Mouse (Mus musculus): ENCODE results near the gene Fubp3. TPM values are rescaled to one million over a fixed set of nuclear protein-coding genes. Genes with fewer than 3 reads are reported as not detected.
A peak's percentile ranks its signal among the peaks of the same experiment; 100 is the strongest.

Fubp3 gene
- total and polyA plus RNA-seq, 2 experiments from 2014 or later: 25.3 to 42.0 TPM

DNA sequence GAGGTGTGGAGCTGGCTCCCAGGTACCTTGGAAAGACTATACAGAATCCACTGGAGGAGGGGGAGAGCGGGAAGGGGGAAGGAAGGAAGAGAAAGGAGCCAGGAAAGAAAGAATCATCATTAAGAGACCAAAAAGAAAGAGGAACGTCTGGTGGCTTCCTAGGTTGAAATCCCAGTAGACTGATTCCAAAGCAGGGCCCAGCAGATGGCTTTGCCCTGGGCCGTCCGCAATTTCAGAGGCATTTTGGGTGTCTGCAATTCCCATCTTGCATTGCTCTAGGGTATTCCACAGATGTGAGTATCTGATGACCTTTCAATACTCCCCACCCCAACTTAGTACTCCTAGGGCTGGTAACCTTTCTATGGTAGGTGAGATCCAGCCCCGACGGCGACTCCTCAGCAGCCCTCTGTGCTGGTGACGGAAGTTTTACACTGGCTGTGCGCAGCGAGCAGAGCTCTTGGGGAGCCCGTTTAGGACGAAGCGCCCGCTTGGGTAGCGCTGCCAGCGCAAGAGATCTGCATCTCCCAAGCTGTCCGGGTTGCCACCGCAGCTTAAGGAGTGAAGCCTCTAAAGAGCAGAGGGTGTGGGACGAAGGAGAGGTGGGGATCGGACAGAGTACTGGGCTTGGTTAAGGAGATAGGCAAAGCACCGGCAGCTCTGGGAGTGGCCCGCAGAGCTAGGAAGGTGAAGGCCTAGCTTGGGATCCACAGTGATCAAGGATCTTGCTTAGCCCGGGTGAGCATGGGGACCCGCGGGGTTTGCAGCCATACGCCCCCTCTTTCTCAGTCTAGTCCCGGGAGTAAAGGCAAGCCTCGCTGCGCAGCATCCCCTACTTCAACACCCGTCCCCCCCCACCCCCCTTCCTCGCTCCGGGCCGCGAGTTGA, 66.4 kb downstream of the Fubp3 start:
- Histone ChIP-seq H3K9ac (replicated peaks; ENCODE audit: low read length, poor library complexity, severe bottlenecking) (no peak overlapping the region), H3K27ac (ENCODE audit: low read depth, low read length) (no peak overlapping the region), H3K36me3 (ENCODE audit: insufficient read depth, low read length) (no peaks in the 10 kb centered on the region), H3K27me3 (ENCODE audit: insufficient read depth, low read length) (peaks cover 70% of the 10 kb centered on the region), H3K9me3 (ENCODE audit: low read length) (no peaks in the 10 kb centered on the region), H3K4me3 (ENCODE audit: low read depth, low read length) (peak overlapping the region; percentile 12; the same call in 1 of the 2 replicates), H3K4me2 (ENCODE audit: low read depth, low read length, poor library complexity, severe bottlenecking) (0 out of 2 replicates have a peak overlapping the region, but pooled peaks have one; percentile 4), H3K4me1 (ENCODE audit: insufficient read depth, low read length) (peaks cover 17% of the 10 kb centered on the region)
- ATAC-seq (ENCODE audit: low FRiP score) (no peak), DNase-seq (ENCODE audit: low spot score) (no peak)
- WGBS: 3% methylated on average over 29 of the region's 34 CpGs
- TF ChIP-seq CTCF (IDR thresholded peaks at IDR 0.05): no peak

DNA sequence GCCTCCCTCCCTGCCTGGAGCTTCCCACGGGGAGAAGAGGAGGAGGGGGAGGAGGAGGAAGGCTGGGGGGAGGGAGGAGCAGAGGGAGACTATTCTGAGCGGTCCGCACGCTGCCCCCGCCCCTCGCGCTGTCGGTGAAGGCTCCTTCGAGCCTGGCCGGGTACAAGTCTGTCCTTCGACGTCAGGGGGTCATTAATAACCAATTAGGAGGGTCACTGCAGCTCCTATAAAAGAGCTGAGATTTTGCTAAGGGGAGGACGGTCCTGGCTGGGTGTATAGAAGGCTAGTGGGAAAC, 67.0 kb downstream of the Fubp3 start:
- no peak for DNase-seq (ENCODE audit: low spot score)
- H3K27me3 ChIP-seq (ENCODE audit: insufficient read depth, low read length): peaks cover 70% of the 10 kb centered on the region
- 0 out of 2 replicates have a peak, but pooled peaks have one; percentile 19 for ATAC-seq (ENCODE audit: low FRiP score)
- H3K9me3 ChIP-seq (ENCODE audit: low read length): no peaks in the 10 kb centered on the region
- peaks cover 17% of the 10 kb centered on the region for H3K4me1 ChIP-seq (ENCODE audit: insufficient read depth, low read length)
- H3K4me3 ChIP-seq (ENCODE audit: low read depth, low read length): peak overlapping the region; percentile 12; the same call in 1 of the 2 replicates
- no peak overlapping the region for H3K9ac ChIP-seq (replicated peaks; ENCODE audit: low read length, poor library complexity, severe bottlenecking)
- 0% methylated on average over 12 of the region's 13 CpGs for WGBS
- H3K4me2 ChIP-seq (ENCODE audit: low read depth, low read length, poor library complexity, severe bottlenecking): 0 out of 2 replicates have a peak overlapping the region, but pooled peaks have one; percentile 4
- no peak for TF ChIP-seq CTCF (IDR thresholded peaks at IDR 0.05)
- H3K36me3 ChIP-seq (ENCODE audit: insufficient read depth, low read length): no peaks in the 10 kb centered on the region
- no peak overlapping the region for H3K27ac ChIP-seq (ENCODE audit: low read depth, low read length)

DNA sequence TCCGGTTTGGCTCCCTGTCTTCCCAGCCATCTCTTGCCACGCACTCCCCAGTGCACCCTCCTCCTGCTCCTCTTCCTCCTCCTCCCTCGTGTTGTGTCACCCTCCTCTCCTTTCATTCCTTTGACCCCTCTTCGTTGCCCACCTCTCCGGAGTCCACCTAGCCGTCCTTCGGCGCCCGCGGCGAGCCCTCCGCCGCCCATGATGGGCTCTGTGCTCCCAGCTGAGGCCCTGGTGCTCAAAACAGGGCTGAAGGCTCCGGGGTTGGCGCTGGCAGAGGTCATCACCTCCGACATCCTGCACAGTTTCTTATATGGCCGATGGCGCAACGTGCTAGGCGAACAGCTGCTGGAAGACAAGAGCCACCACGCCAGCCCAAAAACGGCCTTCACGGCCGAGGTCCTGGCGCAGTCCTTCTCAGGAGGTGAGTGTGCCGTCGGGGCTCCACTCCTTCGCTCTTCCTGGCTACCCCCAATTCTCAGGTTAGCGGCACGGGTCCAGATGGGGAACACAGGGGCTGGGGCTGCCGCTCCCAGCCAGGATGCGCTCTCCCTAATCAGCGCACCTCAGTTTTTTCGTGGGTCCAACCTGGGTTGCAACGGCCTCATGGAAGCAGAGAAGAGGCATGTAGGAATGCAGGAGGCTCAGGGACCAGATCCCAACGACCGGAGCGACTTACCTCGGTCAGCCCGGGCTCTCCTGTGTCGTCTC, 67.6 kb downstream of the Fubp3 start, which contains the start of gene Prdm12:
Gene Prdm12 (plus strand): TSS at position 137 of the 708 bp plus-strand sequence.
- H3K9me3 ChIP-seq (ENCODE audit: low read length): no peaks in the 10 kb centered on the region
- peaks cover 71% of the 10 kb centered on the region for H3K27me3 ChIP-seq (ENCODE audit: insufficient read depth, low read length)
- H3K4me1 ChIP-seq (ENCODE audit: insufficient read depth, low read length): peaks cover 17% of the 10 kb centered on the region
- no peak for TF ChIP-seq CTCF (IDR thresholded peaks at IDR 0.05)
- H3K27ac ChIP-seq (ENCODE audit: low read depth, low read length): no peak within 1 kb of the TSS
- ATAC-seq (ENCODE audit: low FRiP score): no peak
- under 1% methylated on average over 41 of the region's 41 CpGs for WGBS
- peak within 1 kb of the TSS; percentile 12; the same call in 1 of the 2 replicates for H3K4me3 ChIP-seq (ENCODE audit: low read depth, low read length)
- no peak within 1 kb of the TSS for H3K9ac ChIP-seq (replicated peaks; ENCODE audit: low read length, poor library complexity, severe bottlenecking)
- no peak for DNase-seq (ENCODE audit: low spot score)
- H3K36me3 ChIP-seq (ENCODE audit: insufficient read depth, low read length): no peaks in the 10 kb centered on the region
- 0 out of 2 replicates have a peak within 1 kb of the TSS, but pooled peaks have one; percentile 24 for H3K4me2 ChIP-seq (ENCODE audit: low read depth, low read length, poor library complexity, severe bottlenecking)

DNA sequence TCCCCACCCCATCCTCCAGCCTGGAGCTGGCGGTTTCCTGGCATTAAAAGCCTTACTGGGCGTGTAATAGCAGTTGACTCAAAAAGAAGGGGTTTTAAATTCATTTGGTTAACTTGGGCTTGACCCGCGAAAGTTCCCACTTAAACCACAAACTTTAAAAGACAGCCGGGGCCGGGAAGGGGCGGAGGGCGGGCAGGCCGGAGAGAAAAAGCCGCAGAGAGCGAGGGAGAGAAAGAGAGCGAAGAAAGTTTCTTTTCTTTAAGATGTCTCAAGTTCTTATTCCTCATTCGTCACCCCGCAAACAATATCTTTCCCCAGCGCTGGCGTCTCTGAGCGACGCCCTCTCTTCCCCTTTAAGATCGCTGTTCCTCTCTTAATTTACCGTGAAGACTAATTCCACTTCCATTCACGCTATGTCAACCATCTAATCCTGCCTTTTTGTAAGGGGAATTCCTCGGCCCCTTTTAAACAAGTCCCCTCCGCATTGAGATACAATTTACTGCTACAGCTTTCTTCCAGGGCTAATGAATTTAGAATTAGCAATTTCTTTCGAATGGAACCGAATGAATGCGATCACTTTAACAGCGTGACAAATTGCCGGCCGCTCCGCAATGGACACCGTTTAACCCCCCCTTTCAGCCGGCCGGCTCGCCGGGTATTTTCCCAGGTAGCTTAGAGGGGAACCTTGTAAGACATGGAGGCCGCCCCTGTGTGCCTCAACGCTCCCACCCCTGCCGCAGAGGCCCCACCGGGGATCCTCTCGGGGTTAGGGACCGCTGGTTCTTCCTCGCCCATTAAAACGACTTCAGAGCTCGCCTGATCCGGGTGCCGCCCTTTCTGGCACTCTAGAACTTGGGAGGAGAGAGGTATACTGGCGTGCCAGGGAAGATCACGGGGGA, 68.4 kb downstream of the Fubp3 start:
- ATAC-seq (ENCODE audit: low FRiP score) (no peak), DNase-seq (ENCODE audit: low spot score) (peak; percentile 31)
- Histone ChIP-seq H3K36me3 (ENCODE audit: insufficient read depth, low read length) (no peaks in the 10 kb centered on the region), H3K27ac (ENCODE audit: low read depth, low read length) (no peak overlapping the region), H3K9ac (replicated peaks; ENCODE audit: low read length, poor library complexity, severe bottlenecking) (no peak overlapping the region), H3K4me3 (ENCODE audit: low read depth, low read length) (peak overlapping the region; percentile 7; the same call in 1 of the 2 replicates), H3K9me3 (ENCODE audit: low read length) (no peaks in the 10 kb centered on the region), H3K4me1 (ENCODE audit: insufficient read depth, low read length) (peaks cover 16% of the 10 kb centered on the region), H3K27me3 (ENCODE audit: insufficient read depth, low read length) (peaks cover 73% of the 10 kb centered on the region), H3K4me2 (ENCODE audit: low read depth, low read length, poor library complexity, severe bottlenecking) (peak overlapping the region; percentile 24; the same call in 1 of the 2 replicates)
- WGBS: 1% methylated on average over 48 of the region's 48 CpGs
- no peak for TF ChIP-seq CTCF (IDR thresholded peaks at IDR 0.05)

DNA sequence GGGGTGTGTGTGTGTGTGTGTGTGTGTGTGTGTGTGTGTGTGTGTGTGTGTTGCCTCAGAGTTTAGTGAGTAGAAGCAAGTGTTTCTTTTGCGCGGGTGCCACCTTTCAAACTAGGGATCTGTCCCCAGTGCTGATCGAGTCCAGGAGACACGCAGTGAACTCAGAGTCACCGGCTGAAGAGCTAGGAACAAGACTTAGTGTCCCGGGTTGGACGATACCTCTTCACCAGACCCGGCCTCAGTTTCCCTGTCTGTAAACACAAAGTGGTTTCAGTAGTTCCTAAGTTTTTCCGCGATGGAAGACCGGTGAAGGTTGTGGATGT, 69.0 kb downstream of the Fubp3 start:
- no peak for ATAC-seq (ENCODE audit: low FRiP score)
- WGBS: under 1% methylated on average over 11 of the region's 11 CpGs
- H3K4me1 ChIP-seq (ENCODE audit: insufficient read depth, low read length): peaks cover 10% of the 10 kb centered on the region; the same call in 1 of the 2 replicates

More for the DNA sequence above, 69.0 kb downstream of the Fubp3 start:
- no peak overlapping the region for H3K4me3 ChIP-seq (ENCODE audit: low read depth, low read length)
- no peaks in the 10 kb centered on the region for H3K9me3 ChIP-seq (ENCODE audit: low read length)
- no peak for TF ChIP-seq CTCF (IDR thresholded peaks at IDR 0.05)
- no peak for DNase-seq (ENCODE audit: low spot score)
- no peaks in the 10 kb centered on the region for H3K36me3 ChIP-seq (ENCODE audit: insufficient read depth, low read length)
- 0 out of 2 replicates have a peak overlapping the region, but pooled peaks have one; percentile 24 for H3K4me2 ChIP-seq (ENCODE audit: low read depth, low read length, poor library complexity, severe bottlenecking)
- H3K27me3 ChIP-seq (ENCODE audit: insufficient read depth, low read length): peaks cover 75% of the 10 kb centered on the region
- no peak overlapping the region for H3K27ac ChIP-seq (ENCODE audit: low read depth, low read length)
- H3K9ac ChIP-seq (replicated peaks; ENCODE audit: low read length, poor library complexity, severe bottlenecking): no peak overlapping the region
